Mouse (Mus musculus) retina, adult 2 months (tissue): ENCODE results near the gene Rbmxl1.
"Not testable (repeated sequence)": the region's sequence is repeated elsewhere in the genome, so short reads cannot be mapped to it uniquely, and the experiment has no call there.

ENCODE experiments used
- DNase-seq: peaks from one replicate; pipeline ENCODE4 v3.0.0-alpha.2; 2012; ENCODE audit warnings: low read depth, low spot score

Gene Rbmxl1

GRCm38 (mm10) chr8:78508719-78509272 is at the start of gene Rbmxl1:
TSS of gene Rbmxl1 (minus strand) at chr8:78508898.
- peak; percentile 77 for DNase-seq

- no peak for DNase-seq
Measured at GRCm38 (mm10) chr8:78556773-78557434, 48.2 kb upstream of the Rbmxl1 start.

- DNase-seq: no peak
Measured at GRCm38 (mm10) chr8:78555817-78556216, 47.1 kb upstream of the Rbmxl1 start.

- no peak for DNase-seq
Measured at GRCm38 (mm10) chr8:78550752-78551134, 42.0 kb upstream of the Rbmxl1 start.

GRCm38 (mm10) chr8:78549971-78550751 is 41.5 kb upstream of the Rbmxl1 start:
- no peak for DNase-seq

- DNase-seq: not testable (repeated sequence)
Measured at GRCm38 (mm10) chr8:78545153-78545817, 36.6 kb upstream of the Rbmxl1 start.

- DNase-seq: no peak
Measured at GRCm38 (mm10) chr8:78544545-78544944, 35.8 kb upstream of the Rbmxl1 start.

- no peak for DNase-seq
Measured at GRCm38 (mm10) chr8:78543621-78544020, 34.9 kb upstream of the Rbmxl1 start.

GRCm38 (mm10) chr8:78542670-78543069 is 34.0 kb upstream of the Rbmxl1 start:
- DNase-seq: not testable (repeated sequence)

- no peak for DNase-seq
Measured at GRCm38 (mm10) chr8:78537795-78538194, 29.1 kb upstream of the Rbmxl1 start.

GRCm38 (mm10) chr8:78536716-78537115 is 28.0 kb upstream of the Rbmxl1 start:
- no peak for DNase-seq

- no peak for DNase-seq
Measured at GRCm38 (mm10) chr8:78533981-78534380, 25.3 kb upstream of the Rbmxl1 start.

GRCm38 (mm10) chr8:78515132-78515531 is 6.4 kb upstream of the Rbmxl1 start:
- no peak for DNase-seq

- no peak for DNase-seq
Measured at GRCm38 (mm10) chr8:78514706-78515105, 6.0 kb upstream of the Rbmxl1 start.

- DNase-seq: no peak
Measured at GRCm38 (mm10) chr8:78513106-78513505, 4.4 kb upstream of the Rbmxl1 start.

GRCm38 (mm10) chr8:78510926-78511325 is 2.2 kb upstream of the Rbmxl1 start:
- DNase-seq: no peak

- no peak for DNase-seq
Measured at GRCm38 (mm10) chr8:78510094-78510493, 1.4 kb upstream of the Rbmxl1 start.

GRCm38 (mm10) chr8:78509273-78510031 is 754 bp upstream of the Rbmxl1 start, which contains the start of gene Slc10a7:
TSS of gene Slc10a7 (plus strand) at chr8:78509346.
- DNase-seq: peak; percentile 61

- peak; percentile 0 for DNase-seq
Measured at GRCm38 (mm10) chr8:78507979-78508718, 549 bp downstream of the Rbmxl1 start.

- no peak for DNase-seq
Measured at GRCm38 (mm10) chr8:78502706-78503105, 6.0 kb downstream of the Rbmxl1 start.

- not testable (repeated sequence) for DNase-seq
Measured at GRCm38 (mm10) chr8:78496273-78496672, 12.4 kb downstream of the Rbmxl1 start.
